Mouse (Mus musculus) bone marrow macrophage, adult 2 months (primary cell): ENCODE measurements around the gene Scpep1.
"Not testable (repeated sequence)": the region's sequence is repeated elsewhere in the genome, so short reads cannot be mapped to it uniquely, and the experiment has no call there.

Experiments
- CTCF ChIP-seq: IDR thresholded peaks from 2 replicates; pipeline ENCODE4 v1.5.1; 2012; ENCODE audit warnings: low read depth, mild to moderate bottlenecking, low read length, moderate library complexity
- POLR2A ChIP-seq: IDR thresholded peaks from 2 replicates; pipeline ENCODE4 v1.6.1; 2012; ENCODE audit warnings: mild to moderate bottlenecking, low read depth, low read length, borderline replicate concordance

GRCm38 (mm10) chr11:88891921-88892561, 63.2 kb downstream of the Scpep1 start:
- TF ChIP-seq POLR2A, CTCF: not testable (repeated sequence)
